Comparison of ENCODE assay signal across 19 mouse cellular contexts in genomic region chr1:165327370-165327769, GRCm38 (mm10). TPM values are rescaled to one million over a fixed set of nuclear protein-coding genes. Genes with fewer than 3 reads are reported as not detected.
"Had no signal": no experiment of that assay in that cellular context is flagged by ENCODE, and none has a peak within 500 bp of the region (broad histone marks: within the 10 kb centered on the region; RNA-seq: fewer than 3 reads in every experiment).

No protein-coding gene starts in this region.

- H3K27ac ChIP-seq: liver, embryonic 15.5 days; lung, embryonic 15.5 days; macrophage; midbrain, embryonic 13.5 days; midbrain, embryonic 15.5 days; neural tube, embryonic 12.5 days; stomach, embryonic 15.5 days; stomach, postnatal 0 days had no signal

- H3K9ac ChIP-seq: liver, embryonic 15.5 days; liver, postnatal 0 days; lung, embryonic 15.5 days; midbrain, embryonic 13.5 days; midbrain, embryonic 15.5 days; neural tube, embryonic 12.5 days; stomach, embryonic 15.5 days had no signal

- H3K27me3 ChIP-seq: liver, embryonic 15.5 days; lung, embryonic 15.5 days; midbrain, embryonic 13.5 days; midbrain, embryonic 15.5 days; neural tube, embryonic 12.5 days; stomach, embryonic 15.5 days had no signal

- H3K4me2 ChIP-seq: liver, embryonic 15.5 days; lung, embryonic 15.5 days; midbrain, embryonic 11.5 days; midbrain, embryonic 13.5 days; midbrain, embryonic 15.5 days; neural tube, embryonic 12.5 days; stomach, embryonic 15.5 days had no signal

- H3K4me1 ChIP-seq: lung, embryonic 15.5 days; midbrain, embryonic 13.5 days; midbrain, embryonic 15.5 days; neural tube, embryonic 12.5 days; stomach, embryonic 15.5 days had no signal

- H3K4me3 ChIP-seq: liver, embryonic 15.5 days; lung, embryonic 15.5 days; midbrain, embryonic 13.5 days; midbrain, embryonic 15.5 days; neural tube, embryonic 12.5 days; stomach, embryonic 15.5 days had no signal

- H3K9me3 ChIP-seq: liver, embryonic 15.5 days; lung, embryonic 15.5 days; midbrain, embryonic 13.5 days; midbrain, embryonic 15.5 days; neural tube, embryonic 12.5 days; stomach, embryonic 15.5 days had no signal

- ATAC-seq: liver, postnatal 0 days; lung, postnatal 0 days; midbrain, embryonic 13.5 days; midbrain, embryonic 15.5 days had no signal

- DNase-seq: liver, postnatal 0 days; lung, adult 2 months; lung, postnatal 14 days; lung, postnatal 36 days; right cerebral cortex, postnatal 14 days; thymus, adult 2 months; thymus, postnatal 25 days had no signal

RNA-seq across cellular contexts. Expression of gene Gpr161, which starts 31.8 kb away (rescaled TPM):
- total RNA-seq: monocyte, adult 5-6 weeks; neutrophil, adult 5-6 weeks had no signal
- polyA plus RNA-seq: macrophage had no signal
